Mouse (Mus musculus) olfactory bulb, adult 2 months (tissue): ENCODE results near the gene Pptc7.

Experiments used
- CTCF ChIP-seq: fragments of 200-500 bp; IDR thresholded peaks from 2 replicates; pipeline ENCODE4 v1.5.1; 2012; ENCODE audit warnings: low read depth, mild to moderate bottlenecking, low read length, moderate library complexity; ENCODE audit not compliant: insufficient read depth
- POLR2A ChIP-seq: fragments of 200-500 bp; IDR thresholded peaks from 2 replicates; pipeline ENCODE4 v1.6.1; 2012; ENCODE audit warnings: mild to moderate bottlenecking, low read depth, low read length, moderate library complexity; ENCODE audit not compliant: insufficient read depth

DNA sequence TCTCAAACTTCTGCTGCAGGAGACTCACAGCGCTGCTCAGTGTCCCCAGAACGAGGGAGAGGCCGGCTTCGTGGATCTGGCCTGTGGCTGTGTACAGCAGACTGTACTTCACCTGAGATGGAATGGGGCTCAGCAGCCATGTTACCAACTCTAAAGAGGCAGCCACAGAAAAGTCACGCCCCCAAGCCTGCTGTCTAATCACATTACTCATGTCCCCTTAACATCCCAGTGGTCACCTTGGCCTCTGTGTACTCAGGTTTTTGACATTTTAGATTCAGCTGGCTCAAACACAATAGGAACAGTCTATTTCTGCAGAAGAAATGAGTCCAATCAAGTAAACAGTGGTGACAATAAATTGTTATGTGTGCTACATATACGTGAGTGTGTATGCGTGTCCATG lies 36.2 kb upstream of the Pptc7 start:
- TF ChIP-seq CTCF (no peak), POLR2A (no peak)
